Mouse (Mus musculus): ENCODE data around the gene Cyp2d10.

- TF ChIP-seq GATA1 (IDR thresholded peaks at IDR 0.05; ENCODE audit: low read length) (no peak), TAL1 (IDR thresholded peaks at IDR 0.05; ENCODE audit: low read length) (no peak)
Observed at GRCm38 (mm10) chr15:82378261-82379180, 28.5 kb downstream of the Cyp2d10 start.

All from erythroblast, embryonic 14.5 days (primary cell).